Mouse (Mus musculus) thymus, adult 2 months (tissue): ENCODE data around the gene Tmem207.

Experiments
- CTCF ChIP-seq: fragments of 200-500 bp; IDR thresholded peaks from 2 replicates; pipeline ENCODE4 v1.5.1; 2012; ENCODE audit warnings: mild to moderate bottlenecking, control low read depth, low read length, moderate library complexity, borderline replicate concordance; ENCODE audit not compliant: control insufficient read depth, poor library complexity, insufficient read depth; ENCODE audit errors: extremely low read depth
- POLR2A ChIP-seq: fragments of 200-500 bp; IDR thresholded peaks from 2 replicates; pipeline ENCODE4 v1.6.1; 2012; ENCODE audit warnings: mild to moderate bottlenecking, low read length, control low read depth, moderate library complexity; ENCODE audit not compliant: control insufficient read depth, poor library complexity, insufficient read depth; ENCODE audit errors: extremely low read depth

DNA sequence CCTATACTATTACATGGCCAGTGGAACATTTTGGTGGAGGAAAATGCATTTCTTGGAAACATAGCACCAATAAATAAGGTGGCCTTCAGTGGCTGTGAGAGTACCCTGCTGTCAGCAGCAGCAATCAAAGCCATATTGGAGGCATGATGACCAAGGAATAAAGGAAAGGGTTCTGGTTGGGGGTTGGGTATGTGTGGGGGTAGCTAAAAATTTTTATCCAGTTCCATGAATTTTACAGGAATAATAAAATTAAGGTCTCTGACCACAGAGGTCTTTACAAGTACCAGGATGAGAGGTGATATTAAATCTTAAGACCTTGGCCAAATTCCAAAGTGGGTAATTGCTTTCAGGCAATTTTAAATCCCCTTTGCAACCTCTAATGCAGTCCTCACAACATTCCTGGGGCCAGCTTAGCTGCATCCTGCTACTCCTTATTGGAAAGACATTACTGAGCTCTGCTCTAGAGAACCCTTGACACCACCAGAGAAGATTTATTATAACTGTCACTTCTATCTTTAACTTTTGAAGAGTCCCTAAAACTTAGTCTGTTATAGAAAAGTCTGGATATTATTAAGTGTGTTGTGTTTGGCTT lies 42.9 kb upstream of the Tmem207 start:
- TF ChIP-seq POLR2A = no peak
- no peak for TF ChIP-seq CTCF
